Mouse (Mus musculus): ENCODE results near the gene Ltbp1. TPM values are rescaled to one million over a fixed set of nuclear protein-coding genes. Genes with fewer than 3 reads are reported as not detected.
A peak's percentile ranks its signal among the peaks of the same experiment; 100 is the strongest.
"Not testable (repeated sequence)": the region's sequence is repeated elsewhere in the genome, so short reads cannot be mapped to it uniquely, and the experiment has no call there.

Gene Ltbp1
- polyA plus RNA-seq, 1 experiment from 2014 or later, result 30.2 TPM

DNA sequence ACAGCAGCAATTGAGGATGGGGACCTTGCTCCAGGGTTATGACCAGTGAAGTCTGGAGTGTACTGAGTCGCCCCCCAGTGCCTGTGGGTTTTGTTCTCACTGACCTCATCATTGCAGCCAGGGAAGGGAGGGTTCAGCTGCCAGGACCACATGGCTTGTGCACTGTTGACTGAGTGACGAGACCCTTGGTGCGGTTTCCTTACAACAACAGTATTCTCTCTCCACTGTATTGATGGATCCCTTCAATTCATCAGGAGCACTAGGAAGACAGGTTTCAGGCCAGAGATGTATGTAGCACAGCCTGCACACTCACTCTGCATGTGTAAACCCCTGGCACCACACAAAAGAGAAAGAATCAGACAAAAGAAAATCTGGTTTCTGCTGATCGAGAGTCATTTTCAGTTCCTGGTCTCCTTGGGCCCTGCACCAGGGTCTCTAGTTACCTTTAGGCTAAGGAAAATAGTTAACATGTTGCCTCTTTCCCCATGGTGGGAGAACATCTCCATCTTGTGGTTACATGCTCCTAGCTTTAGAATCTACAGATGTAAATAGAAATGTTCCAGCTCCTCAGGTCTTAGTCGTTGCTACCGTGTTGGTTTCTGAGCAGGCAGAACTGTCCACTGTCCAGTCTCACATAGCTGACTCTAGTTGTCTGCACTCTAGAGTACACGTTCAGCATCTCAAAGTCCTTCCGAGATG, 117.4 kb downstream of the Ltbp1 start:
- TF ChIP-seq CTCF (IDR thresholded peaks at IDR 0.05; ENCODE audit: low read depth), result peak; percentile 66
- DNase-seq (ENCODE audit: low spot score) (peak; percentile 77), ATAC-seq (replicated peaks; ENCODE audit: low FRiP score, low read depth) (no peak)

DNA sequence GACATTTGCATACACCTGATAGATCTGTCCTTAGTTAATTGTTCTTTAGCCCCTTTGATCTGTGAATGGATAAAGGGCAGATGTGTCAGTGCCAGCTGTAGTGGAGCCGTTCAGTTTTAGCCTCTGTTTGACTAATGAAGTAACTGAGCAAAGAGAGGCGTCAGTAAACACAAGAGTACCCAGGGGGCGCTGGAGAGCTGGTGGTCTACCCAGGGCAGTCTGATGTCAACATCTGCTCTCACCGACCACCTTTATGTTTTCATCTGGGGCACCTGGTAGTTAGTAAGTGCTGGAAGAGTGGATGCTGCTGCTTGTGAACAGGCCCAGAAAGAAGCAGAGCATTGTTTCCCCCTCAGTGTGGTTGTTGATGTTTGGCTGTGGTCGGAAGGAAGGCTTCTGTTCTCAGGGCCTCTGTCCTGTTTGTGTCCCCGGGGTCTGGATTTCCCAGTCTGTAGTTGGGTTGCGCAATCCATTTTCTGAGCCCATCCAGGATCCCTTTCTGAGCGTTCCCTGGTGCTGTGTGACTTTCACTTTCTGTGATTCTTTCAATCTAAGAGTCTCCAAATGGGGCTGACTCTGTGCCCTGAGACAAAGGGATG, 123.1 kb downstream of the Ltbp1 start:
- H3K27me3 ChIP-seq (ENCODE audit: insufficient read depth, low read length), result no peaks in the 10 kb centered on the region
- no peaks in the 10 kb centered on the region for H3K36me3 ChIP-seq (ENCODE audit: insufficient read depth, low read length)
- no peak for DNase-seq (ENCODE audit: low spot score)
- no peaks in the 10 kb centered on the region for H3K9me3 ChIP-seq (replicated peaks; ENCODE audit: low read length)
- no peaks in the 10 kb centered on the region for H3K4me1 ChIP-seq (replicated peaks; ENCODE audit: insufficient read depth, low read length)
- H3K27ac ChIP-seq, result no peak overlapping the region
- no peak overlapping the region for H3K9ac ChIP-seq (ENCODE audit: low read depth, low read length)
- peak; percentile 53 for TF ChIP-seq CTCF (IDR thresholded peaks at IDR 0.05; ENCODE audit: low read depth)
- H3K4me3 ChIP-seq (replicated peaks; ENCODE audit: low read depth, low read length), result no peak overlapping the region
- ATAC-seq (replicated peaks; ENCODE audit: low FRiP score, low read depth), result no peak
- no peak overlapping the region for H3K4me2 ChIP-seq (ENCODE audit: low read length)
- WGBS, result 64% methylated on average over 8 of the region's 8 CpGs

More for the DNA sequence above, 117.4 kb downstream of the Ltbp1 start:
- Histone ChIP-seq H3K27ac (no peak overlapping the region), H3K36me3 (ENCODE audit: insufficient read depth, low read length) (no peaks in the 10 kb centered on the region), H3K4me2 (ENCODE audit: low read length) (no peak overlapping the region), H3K4me1 (replicated peaks; ENCODE audit: insufficient read depth, low read length) (no peaks in the 10 kb centered on the region), H3K4me3 (replicated peaks; ENCODE audit: low read depth, low read length) (no peak overlapping the region), H3K9ac (ENCODE audit: low read depth, low read length) (no peak overlapping the region), H3K9me3 (replicated peaks; ENCODE audit: low read length) (no peaks in the 10 kb centered on the region), H3K27me3 (ENCODE audit: insufficient read depth, low read length) (no peaks in the 10 kb centered on the region)
- 53% methylated on average over 8 of the region's 8 CpGs for WGBS

DNA sequence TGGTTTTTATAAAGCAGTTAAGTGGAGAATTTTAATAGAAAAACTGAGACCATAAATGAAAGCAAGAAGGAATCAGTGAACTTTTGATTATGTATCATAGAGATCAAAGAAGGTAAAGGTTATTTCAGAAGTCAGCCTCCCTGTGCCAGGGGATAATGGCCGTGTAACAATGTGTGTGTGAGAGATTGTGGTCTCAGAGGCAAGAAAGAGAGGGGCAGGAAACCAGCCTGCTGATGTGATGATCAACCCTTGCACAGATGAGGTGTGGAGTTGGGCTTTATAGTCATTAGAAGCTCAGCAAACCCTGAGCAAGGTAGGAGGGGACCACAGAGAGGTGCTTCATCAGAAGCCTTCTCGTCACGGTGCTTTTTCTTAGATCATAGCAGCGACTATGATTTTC, 128.6 kb downstream of the Ltbp1 start:
- no peaks in the 10 kb centered on the region for H3K4me1 ChIP-seq (replicated peaks; ENCODE audit: insufficient read depth, low read length)
- H3K9me3 ChIP-seq (replicated peaks; ENCODE audit: low read length), result no peaks in the 10 kb centered on the region
- no peak overlapping the region for H3K4me3 ChIP-seq (replicated peaks; ENCODE audit: low read depth, low read length)
- no peak for TF ChIP-seq CTCF (IDR thresholded peaks at IDR 0.05; ENCODE audit: low read depth)
- WGBS, result 86% methylated on average over 4 of the region's 4 CpGs
- DNase-seq (ENCODE audit: low spot score) (no peak), ATAC-seq (replicated peaks; ENCODE audit: low FRiP score, low read depth) (no peak)
- no peak overlapping the region for H3K4me2 ChIP-seq (ENCODE audit: low read length)
- H3K9ac ChIP-seq (ENCODE audit: low read depth, low read length), result no peak overlapping the region
- no peak overlapping the region for H3K27ac ChIP-seq
- no peaks in the 10 kb centered on the region for H3K27me3 ChIP-seq (ENCODE audit: insufficient read depth, low read length)
- H3K36me3 ChIP-seq (ENCODE audit: insufficient read depth, low read length), result no peaks in the 10 kb centered on the region

DNA sequence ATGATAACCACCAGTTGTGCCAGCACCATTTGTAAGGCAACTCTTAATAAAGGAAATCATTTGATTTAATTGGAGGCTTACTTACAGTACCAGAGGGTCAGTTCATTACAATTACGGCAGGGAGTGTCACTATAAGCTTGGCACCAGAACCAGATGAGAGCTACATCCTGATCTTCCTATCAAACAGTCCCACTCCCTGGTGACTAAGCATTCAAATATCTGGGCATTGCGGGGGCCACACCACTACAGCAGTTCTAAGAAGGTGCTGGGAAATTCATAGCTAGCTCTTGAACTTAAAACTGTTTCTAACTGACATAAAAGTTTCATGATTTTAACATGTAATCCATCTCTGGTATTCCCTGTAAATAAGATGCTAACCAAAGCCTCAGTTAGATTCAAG, 134.4 kb downstream of the Ltbp1 start:
- Histone ChIP-seq H3K4me2 (ENCODE audit: low read length) (no peak overlapping the region), H3K4me3 (replicated peaks; ENCODE audit: low read depth, low read length) (no peak overlapping the region), H3K4me1 (replicated peaks; ENCODE audit: insufficient read depth, low read length) (no peaks in the 10 kb centered on the region), H3K36me3 (ENCODE audit: insufficient read depth, low read length) (no peaks in the 10 kb centered on the region), H3K27me3 (ENCODE audit: insufficient read depth, low read length) (no peaks in the 10 kb centered on the region), H3K27ac (no peak overlapping the region), H3K9ac (ENCODE audit: low read depth, low read length) (no peak overlapping the region), H3K9me3 (replicated peaks; ENCODE audit: low read length) (no peaks in the 10 kb centered on the region)
- 94% methylated on average over 2 of the region's 2 CpGs for WGBS
- TF ChIP-seq CTCF (IDR thresholded peaks at IDR 0.05; ENCODE audit: low read depth), result no peak
- ATAC-seq (replicated peaks; ENCODE audit: low FRiP score, low read depth), result no peak
- no peak for DNase-seq (ENCODE audit: low spot score)

DNA sequence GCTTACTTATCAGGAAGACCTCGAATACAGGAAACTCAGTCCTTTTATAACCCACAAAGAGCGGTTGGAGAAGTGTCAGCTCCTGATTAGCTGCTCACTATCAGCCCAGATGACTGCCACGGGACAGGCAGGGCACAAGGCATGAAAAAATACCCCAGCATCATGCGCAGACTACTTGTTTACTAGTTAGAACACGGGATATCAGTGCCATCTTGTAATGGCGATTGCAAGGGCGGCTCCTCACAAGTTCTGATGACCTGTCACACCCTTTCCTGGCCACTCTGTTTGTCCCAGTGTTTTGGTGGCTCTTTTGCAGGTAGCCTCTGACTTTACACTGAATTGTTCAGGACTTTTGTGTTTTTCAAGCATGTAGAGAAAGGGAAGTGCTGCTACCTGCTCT, 137.5 kb downstream of the Ltbp1 start:
- not testable (repeated sequence) for DNase-seq (ENCODE audit: low spot score); H3K4me2 ChIP-seq (ENCODE audit: low read length); ATAC-seq (replicated peaks; ENCODE audit: low FRiP score, low read depth); H3K9ac ChIP-seq (ENCODE audit: low read depth, low read length); H3K36me3 ChIP-seq (ENCODE audit: insufficient read depth, low read length); H3K9me3 ChIP-seq (replicated peaks; ENCODE audit: low read length); H3K27ac ChIP-seq; H3K4me1 ChIP-seq (replicated peaks; ENCODE audit: insufficient read depth, low read length); H3K4me3 ChIP-seq (replicated peaks; ENCODE audit: low read depth, low read length); H3K27me3 ChIP-seq (ENCODE audit: insufficient read depth, low read length)
- 80% methylated on average over 7 of the region's 7 CpGs for WGBS

DNA sequence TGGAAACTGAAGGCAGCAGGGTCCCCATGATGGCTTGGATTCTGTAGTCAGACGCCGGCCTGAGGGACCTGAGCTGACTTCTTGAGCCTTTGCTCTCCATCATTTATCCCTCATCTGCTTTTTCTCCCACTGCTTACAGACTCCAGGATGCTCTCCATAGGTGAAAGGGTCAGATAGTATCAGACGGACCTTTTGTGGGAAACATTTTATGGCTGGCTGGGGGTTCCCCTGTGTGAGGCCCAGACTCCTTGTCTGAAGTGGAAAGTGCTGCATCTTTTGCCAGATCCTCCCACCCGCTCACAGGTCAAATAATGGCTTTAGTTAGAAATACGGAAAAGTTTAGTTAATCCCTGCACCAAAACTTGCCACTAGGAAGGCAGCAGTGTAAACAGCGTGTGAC, 138.6 kb downstream of the Ltbp1 start:
- no peak overlapping the region for H3K4me2 ChIP-seq (ENCODE audit: low read length)
- no peak for DNase-seq (ENCODE audit: low spot score)
- no peak for TF ChIP-seq CTCF (IDR thresholded peaks at IDR 0.05; ENCODE audit: low read depth)

More for the DNA sequence above, 138.6 kb downstream of the Ltbp1 start:
- Histone ChIP-seq H3K9me3 (replicated peaks; ENCODE audit: low read length) (no peaks in the 10 kb centered on the region), H3K27me3 (ENCODE audit: insufficient read depth, low read length) (no peaks in the 10 kb centered on the region), H3K4me1 (replicated peaks; ENCODE audit: insufficient read depth, low read length) (no peaks in the 10 kb centered on the region), H3K9ac (ENCODE audit: low read depth, low read length) (no peak overlapping the region), H3K27ac (no peak overlapping the region), H3K4me3 (replicated peaks; ENCODE audit: low read depth, low read length) (no peak overlapping the region), H3K36me3 (ENCODE audit: insufficient read depth, low read length) (no peaks in the 10 kb centered on the region)
- WGBS, result 66% methylated on average over 6 of the region's 6 CpGs
- ATAC-seq (replicated peaks; ENCODE audit: low FRiP score, low read depth), result no peak
